Mouse (Mus musculus) right cerebral cortex, postnatal 10 days (tissue): Measurements from ENCODE around the gene Pin1.

ENCODE experiments used
- DNase-seq, 2 experiments: peaks; one replicate each; pipeline ENCODE4 v3.0.0; 2021; ENCODE audit warnings: low spot score in 2 of 2

Gene Pin1

GRCm38 (mm10) chr9:20703832-20704380 lies 52.0 kb downstream of the Pin1 start:
- DNase-seq = peak; percentile 68 to 70

GRCm38 (mm10) chr9:20705420-20705819 lies 53.5 kb downstream of the Pin1 start:
- no peak for DNase-seq

- no peak for DNase-seq
Measured at GRCm38 (mm10) chr9:20705981-20706380, 54.1 kb downstream of the Pin1 start.

GRCm38 (mm10) chr9:20710471-20710870 lies 58.6 kb downstream of the Pin1 start:
- DNase-seq = no peak

GRCm38 (mm10) chr9:20712934-20713477 lies 61.1 kb downstream of the Pin1 start:
- no peak for DNase-seq

- DNase-seq = no peak
Measured at GRCm38 (mm10) chr9:20713478-20713987, 61.6 kb downstream of the Pin1 start.

- no peak for DNase-seq
Measured at GRCm38 (mm10) chr9:20715332-20715731, 63.4 kb downstream of the Pin1 start.
